Mouse (Mus musculus) ES-E14 (cell line): ENCODE measurements at regions not wholly inside any gene's neighbourhood (a gene's known extent, or its start where the extent isn't known, plus 50 kb on each side); places are given as distances from the start of the nearest gene placed in this dataset.

Source experiments
- CHD2 ChIP-seq: IDR thresholded peaks from 2 replicates; pipeline ENCODE4 v1.6.1; 2014; ENCODE audit warnings: mild to moderate bottlenecking, low read depth, low read length, inconsistent platforms
- HCFC1 ChIP-seq: IDR thresholded peaks from 2 replicates; pipeline ENCODE4 v1.6.1; 2012; ENCODE audit warnings: low read length, inconsistent platforms, borderline replicate concordance; ENCODE audit not compliant: insufficient read depth

- no peak for TF ChIP-seq CHD2
- TF ChIP-seq HCFC1 = no peak
Observed at GRCm38 (mm10) chr7:82924092-82924491, 57.0 kb downstream of the Mex3b start.
